Mouse (Mus musculus) G1E (cell line): ENCODE results near the gene Marveld3.

Source experiments
- CTCF ChIP-seq: IDR thresholded peaks from 2 replicates; pipeline ENCODE4 v1.5.1; 2012; ENCODE audit warnings: low read depth, low read length, inconsistent platforms, mixed read lengths
- GATA1 ChIP-seq: IDR thresholded peaks from 2 replicates; pipeline ENCODE4 v1.6.1; 2012; ENCODE audit warnings: borderline replicate concordance, low read length, inconsistent platforms, mixed read lengths
- GATA2 ChIP-seq: IDR thresholded peaks from 2 replicates; pipeline ENCODE4 v1.6.1; 2012; ENCODE audit warnings: low read depth, low read length, inconsistent platforms, borderline replicate concordance

GRCm38 (mm10) chr8:109962896-109963295, 893 bp upstream of the Marveld3 start:
- TF ChIP-seq CTCF (no peak), GATA1 (no peak), GATA2 (no peak)
